Mouse (Mus musculus) granulocyte monocyte progenitor cell, adult 5-6 weeks (primary cell): Measurements from ENCODE around the gene Abcg4. TPM values are rescaled to one million over a fixed set of nuclear protein-coding genes. Genes with fewer than 3 reads are reported as not detected.

Experiments
- ATAC-seq: replicated peaks from 2 replicates; pipeline ENCODE4 v1.8.0; 2016; ENCODE audit warnings: mild to moderate bottlenecking, moderate TSS enrichment, inconsistent platforms; ENCODE audit not compliant: poor library complexity, severe bottlenecking
- total RNA-seq, 2 experiments: library from RNA; stranded (forward) in 1 of 2; stranded (reverse) in 1 of 2; fragments of 200-712, 200-1000 nt in 1 of 2; fragments of >200 nt in 1 of 2; fragmentation: Nextera tagmentation in 1 of 2; gene quantifications; 2 replicates each; pipeline ENCODE4 v1.2.3; 2014 to 2017

The Abcg4 gene
- total RNA-seq, 2 experiments from 2014 or later = 0.21 TPM; not detected in 1

DNA sequence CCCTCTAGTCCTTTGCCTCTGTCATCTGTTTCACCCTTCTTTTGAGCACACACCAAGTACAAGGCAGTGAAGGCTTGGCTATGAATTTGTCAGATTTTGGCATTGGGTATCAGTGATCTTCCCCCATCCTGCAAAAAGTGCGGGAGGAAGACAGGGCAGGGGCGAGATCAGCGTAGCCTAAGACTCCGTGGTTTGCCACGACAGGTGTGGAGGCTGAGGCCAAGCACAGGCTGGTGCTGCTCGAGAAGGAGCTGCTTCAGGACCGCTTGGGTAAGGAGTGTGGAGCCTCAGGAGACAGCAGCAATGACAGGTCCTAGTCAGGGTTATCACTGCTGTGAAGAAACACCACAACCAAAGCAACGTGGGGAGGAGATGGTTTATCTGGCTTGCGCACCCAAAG is 47.0 kb downstream of the Abcg4 start:
- no peak for ATAC-seq

DNA sequence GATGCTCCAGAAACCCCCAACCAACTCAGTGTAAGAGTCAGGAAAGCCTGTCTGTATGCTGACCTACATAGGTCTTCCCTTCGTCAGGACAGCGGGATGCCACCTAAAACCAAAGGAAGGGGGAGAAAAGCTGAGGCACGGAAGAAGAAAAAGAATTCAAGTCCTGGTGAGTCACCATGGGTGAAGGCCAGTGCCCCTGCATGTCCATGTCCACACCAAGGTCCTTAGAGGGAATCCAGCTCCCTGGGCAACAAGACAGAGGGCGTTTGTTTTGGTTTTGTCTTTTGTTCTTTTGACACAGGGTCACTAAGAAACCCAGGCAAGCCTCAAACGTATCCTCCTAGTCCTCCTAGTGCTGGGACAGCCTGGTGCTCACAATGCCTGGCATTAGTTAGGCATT is 47.5 kb downstream of the Abcg4 start:
- no peak for ATAC-seq

DNA sequence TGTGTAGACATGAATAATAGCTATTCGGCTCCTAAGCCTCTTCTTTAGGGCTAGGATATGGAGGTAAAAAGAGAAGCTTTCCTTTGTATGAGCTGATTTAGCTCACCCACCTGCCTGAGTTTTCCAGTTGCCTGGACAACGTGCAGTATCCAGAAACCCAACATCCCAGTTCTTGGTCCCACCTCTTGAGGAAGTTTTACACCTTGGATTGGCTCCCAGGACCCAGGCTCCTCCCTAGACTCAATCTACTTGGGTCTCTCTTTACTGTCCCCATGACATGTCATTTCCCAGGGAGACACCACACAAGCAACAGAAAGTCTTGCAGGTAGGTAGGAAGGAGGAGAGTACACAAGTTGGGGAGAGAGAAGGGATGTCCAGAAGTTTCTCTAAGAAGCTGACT is 48.0 kb downstream of the Abcg4 start, which contains the start of gene Ccdc153:
Gene Ccdc153 (plus strand): TSS at position 278 of the 400 bp plus-strand sequence.
- no peak for ATAC-seq

DNA sequence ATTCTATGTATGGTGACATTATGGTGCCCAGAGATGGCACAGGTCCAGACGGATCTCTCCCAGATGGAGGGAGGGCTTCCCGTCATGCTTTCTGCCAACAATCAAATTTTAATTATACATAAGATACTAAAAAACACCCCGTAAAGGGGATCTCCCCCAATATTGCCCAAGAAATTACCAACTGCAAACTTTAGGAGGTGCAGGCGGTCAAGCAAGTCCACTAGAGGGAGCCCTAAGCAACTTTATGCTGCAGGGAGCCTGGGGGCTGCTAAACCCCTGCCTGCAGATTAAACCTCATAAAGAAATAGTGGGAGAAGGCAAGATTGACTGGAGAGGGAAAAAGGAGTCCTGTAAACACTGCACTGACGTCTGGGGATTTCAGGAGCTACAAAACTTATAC is 49.0 kb downstream of the Abcg4 start:
- peak; percentile 63 for ATAC-seq

DNA sequence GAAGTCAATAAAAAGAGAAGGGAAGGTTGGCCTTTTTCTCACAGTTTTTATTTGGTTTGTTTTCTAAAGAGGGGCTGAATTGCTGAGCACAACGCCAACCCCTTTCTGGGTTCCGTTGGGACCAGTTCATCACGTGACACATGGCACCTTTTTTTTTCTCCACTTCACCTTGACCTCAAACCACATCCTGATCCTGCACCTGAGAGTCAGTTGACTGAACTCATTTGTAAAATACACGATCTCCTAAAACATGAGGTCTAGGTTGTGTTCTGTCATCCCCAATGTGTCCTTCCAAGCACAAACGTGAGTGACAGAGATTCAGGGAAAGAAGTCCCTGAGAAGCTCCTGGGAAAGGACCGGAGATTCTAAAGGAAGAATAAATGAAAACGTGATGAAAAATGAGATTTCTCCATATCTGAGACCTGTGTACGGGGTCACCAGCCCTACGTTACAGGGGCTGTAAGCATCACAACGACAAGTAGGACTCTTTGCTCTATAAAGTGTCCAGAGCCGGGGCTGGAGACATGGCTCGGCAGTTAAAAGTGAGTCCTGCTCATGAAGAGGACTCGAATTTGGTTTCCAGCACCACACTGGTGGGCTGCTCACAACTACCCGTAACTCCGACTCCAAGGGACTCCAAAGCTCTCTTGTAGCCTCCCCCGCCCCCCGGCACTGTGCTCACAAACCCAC is 49.8 kb downstream of the Abcg4 start:
- no peak for ATAC-seq

DNA sequence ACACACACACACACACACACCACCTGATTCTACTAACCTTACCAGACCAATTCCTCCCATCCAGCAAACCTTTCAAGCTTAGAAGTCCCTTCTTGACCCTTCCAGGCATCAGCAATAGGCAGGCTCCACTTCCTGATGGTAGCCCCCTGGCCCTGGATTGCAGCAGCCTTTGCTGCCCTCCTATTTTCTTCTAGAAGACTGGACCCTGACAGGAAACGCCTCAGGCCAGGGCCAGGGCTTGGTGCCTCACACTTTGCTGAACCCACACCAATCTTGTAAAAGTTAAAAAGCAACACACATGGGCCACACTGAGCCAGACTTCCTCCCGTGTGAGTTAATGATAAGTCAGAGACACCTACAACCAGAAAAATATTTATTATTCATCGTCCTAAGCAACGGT is 51.3 kb downstream of the Abcg4 start:
- no peak for ATAC-seq

DNA sequence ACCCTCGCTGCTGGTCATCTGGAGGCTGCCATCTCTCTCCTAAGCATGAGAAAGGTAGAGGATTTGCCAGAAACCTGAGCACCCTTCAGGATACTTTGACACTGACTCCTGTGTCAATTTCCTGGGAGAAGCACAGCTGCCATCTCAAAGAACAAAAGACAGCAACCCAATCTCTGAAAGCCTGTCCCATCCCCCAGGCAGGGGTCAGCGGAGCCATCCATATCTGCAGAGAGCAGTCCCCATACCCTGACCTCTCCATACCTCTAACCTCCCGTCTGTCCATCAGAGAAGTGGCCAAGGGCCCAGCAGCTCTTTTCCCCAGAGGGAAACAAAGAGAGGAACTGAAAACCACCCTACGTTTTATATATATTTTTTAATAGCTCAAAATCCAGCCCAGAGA is 51.8 kb downstream of the Abcg4 start:
- ATAC-seq = no peak

DNA sequence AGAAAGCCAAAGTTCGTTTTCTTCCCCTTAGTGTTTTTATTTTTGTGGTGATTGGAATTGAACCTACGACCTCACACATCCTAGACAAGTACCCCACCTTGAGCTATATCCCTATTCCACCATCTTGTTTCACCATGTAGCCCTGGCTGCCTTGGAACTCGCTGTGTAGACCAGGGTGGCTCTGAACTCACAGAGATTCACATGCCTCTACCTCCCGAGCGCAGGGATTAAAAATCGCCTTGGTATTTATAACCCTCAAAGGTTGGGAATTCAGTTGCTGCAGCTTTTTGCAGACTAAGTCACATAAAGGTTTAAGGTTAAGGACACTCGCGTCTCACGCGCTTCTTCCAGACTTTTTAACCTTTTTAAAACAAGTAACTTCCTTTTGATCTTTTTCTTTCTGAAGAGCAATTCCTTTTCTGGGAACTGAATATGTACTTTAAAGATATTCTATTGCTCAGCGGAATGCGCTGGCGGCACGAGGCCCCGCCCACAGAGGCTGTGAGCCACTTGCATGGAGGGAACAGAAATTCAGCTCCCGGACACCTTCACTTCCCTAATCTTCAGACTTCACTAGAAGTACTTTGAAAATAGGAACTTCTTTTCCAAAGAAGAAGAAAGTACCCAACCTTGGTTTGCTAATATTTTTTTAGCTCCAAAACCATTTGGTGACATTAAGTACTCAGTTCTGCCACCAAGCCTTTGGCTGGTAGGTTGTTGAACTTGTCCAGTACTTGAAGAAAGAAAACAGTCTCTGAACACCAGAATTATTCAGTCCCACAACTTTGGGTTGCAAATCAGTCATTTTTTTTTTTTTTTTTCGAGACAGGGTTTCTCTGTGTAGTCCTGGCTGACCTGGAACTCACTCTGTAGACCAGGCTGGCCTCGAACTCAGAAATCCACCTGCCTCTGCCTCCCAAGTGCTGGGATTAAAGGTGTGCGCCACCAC is 53.7 kb downstream of the Abcg4 start:
- peak; percentile 55 for ATAC-seq

DNA sequence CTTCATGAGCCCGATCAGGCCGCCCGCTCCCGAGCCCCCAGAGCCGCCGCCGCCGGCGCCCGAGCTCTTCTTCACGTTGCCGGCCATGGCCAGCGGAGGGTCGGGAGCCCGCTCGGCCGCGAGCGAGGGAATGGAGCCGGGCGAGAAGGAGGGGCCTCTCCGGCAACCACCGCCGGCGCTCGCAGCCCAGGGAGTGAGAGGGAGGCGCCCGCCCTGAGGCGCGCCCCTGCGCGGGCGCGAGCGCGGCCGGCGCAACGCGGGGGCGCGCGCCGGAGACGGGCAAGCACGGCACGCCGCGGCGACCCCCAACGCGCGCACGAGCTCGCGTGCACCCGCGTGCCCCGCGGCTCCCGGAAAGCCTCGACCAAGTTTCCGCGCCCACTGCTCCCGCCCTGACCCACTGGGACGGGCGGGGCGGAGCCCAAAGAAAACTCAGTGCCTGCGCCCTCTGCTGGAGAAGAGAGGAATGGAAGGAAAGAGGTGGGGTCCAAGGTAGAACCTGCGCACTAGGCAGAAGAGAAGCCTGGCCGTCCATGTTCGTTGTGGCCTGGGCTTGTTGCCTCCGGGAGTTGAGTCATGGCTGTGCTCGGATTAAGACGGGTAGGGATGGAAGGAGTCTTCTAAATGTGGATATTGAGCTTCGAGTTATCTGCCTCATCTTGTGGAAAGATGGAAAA is 54.5 kb downstream of the Abcg4 start, which contains the start of gene Cbl:
Gene Cbl (minus strand): TSS at position 248 of the 677 bp plus-strand sequence.
- ATAC-seq = peak; percentile 74

DNA sequence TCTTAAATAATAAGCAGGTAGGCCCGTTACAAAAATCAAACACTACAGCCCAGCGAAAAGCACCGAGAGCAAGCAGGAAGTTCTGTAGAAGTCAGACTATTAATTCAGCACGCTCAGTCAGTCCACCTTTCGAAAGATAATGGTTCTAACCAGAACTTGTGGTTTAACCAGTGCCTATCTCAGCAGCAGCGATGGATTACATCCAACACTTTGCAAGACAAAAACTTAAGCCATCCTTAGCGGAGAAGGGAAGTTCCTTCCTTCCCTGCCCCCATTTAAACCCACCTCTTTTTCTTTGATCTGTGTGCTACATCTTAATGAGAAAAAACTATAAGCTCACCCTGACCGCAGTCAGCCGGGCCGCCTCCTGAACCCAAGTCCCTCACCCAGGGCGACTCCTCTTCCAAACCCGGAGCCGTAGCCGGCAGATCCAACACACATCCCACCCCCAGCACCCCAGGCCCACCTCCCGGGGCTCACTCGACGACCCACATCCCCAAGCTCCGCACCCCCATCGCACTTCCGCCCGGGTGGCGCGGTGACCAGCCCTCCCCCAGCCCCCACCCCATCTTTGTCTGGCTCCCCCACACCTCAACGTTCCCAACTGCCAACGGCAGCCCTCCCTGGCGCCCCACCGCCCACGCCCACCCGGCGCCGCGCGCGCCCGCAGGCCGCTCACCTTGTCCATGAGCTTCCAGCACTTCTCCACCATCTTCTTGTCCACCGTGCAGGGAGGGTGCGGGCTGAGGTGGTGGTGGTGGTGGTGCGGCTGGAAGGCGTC is 55.2 kb downstream of the Abcg4 start:
- ATAC-seq = peak; percentile 6

DNA sequence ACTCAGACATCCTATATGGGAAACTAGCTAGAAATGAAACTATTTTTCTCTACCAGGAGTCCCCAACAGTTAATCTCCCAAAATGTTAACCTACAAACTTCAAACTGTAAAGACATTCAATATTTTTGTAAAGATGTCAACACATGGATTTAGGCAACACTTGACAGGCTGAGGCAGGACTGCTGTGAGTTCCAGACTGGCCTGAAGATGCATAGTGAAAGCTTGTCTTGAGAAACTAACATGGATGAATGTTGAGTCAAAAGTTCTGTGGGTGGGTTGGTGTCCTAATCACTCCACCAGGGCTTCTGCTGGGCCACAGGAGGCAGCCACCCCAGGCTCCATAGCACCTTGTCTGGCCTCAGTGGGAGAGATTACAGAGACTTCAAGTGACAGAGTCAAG is 56.8 kb downstream of the Abcg4 start:
- peak; percentile 14; the same call in 1 of the 2 replicates for ATAC-seq

DNA sequence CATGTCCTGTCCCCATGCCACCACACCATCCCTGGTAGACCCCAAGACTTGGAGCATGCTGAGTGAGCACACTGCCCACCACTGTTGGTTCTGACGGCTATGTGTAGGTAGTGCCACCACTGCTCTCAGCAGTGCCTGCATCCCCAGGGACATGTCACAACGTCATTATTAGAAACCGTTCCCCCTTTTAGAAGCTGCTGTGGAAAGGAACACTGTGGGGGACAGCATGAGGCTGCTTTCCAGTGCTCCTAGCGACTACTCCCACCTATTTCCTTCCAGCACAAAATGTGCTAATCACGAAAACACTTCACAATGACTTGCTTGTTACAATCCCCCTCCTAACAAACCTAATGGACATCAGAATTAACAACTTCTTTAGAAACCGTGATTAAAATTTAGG is 62.4 kb downstream of the Abcg4 start:
- peak; percentile 52 for ATAC-seq

Other genes starting within 250 kb of the Abcg4 start
- gene Thy1, start 245.2 kb downstream of the Abcg4 start, total RNA-seq (2014; fragmentation: Nextera tagmentation) = 3.3 TPM in 1 of 2 replicates, not detected in the other
- gene Thy1, start 245.2 kb downstream of the Abcg4 start, total RNA-seq (2017) = not detected in 2 replicates
- 3.6 and 12.0 TPM in 2 replicates for gene Usp2, start 221.6 kb downstream of the Abcg4 start, total RNA-seq (2014; fragmentation: Nextera tagmentation)
- 1.2 and 3.1 TPM in 2 replicates for gene Usp2, start 221.6 kb downstream of the Abcg4 start, total RNA-seq (2017)
- gene Mfrp, start 186.9 kb downstream of the Abcg4 start, total RNA-seq (2014; fragmentation: Nextera tagmentation) = not detected in 2 replicates
- 0.15 TPM in 1 of 2 replicates, not detected in the other for gene Mfrp, start 186.9 kb downstream of the Abcg4 start, total RNA-seq (2017)
- not detected in 2 replicates for gene C1qtnf5, start 181.4 kb downstream of the Abcg4 start, total RNA-seq (2014; fragmentation: Nextera tagmentation)
- gene C1qtnf5, start 181.4 kb downstream of the Abcg4 start, total RNA-seq (2017) = not detected in 2 replicates
- not detected in 2 replicates for gene Gm49380, start 175.1 kb downstream of the Abcg4 start, total RNA-seq (2014; fragmentation: Nextera tagmentation)
- not detected in 2 replicates for gene Gm49380, start 175.1 kb downstream of the Abcg4 start, total RNA-seq (2017)
- gene Rnf26, start 175.1 kb downstream of the Abcg4 start, total RNA-seq (2014; fragmentation: Nextera tagmentation) = 44.9 and 55.6 TPM in 2 replicates
- 17.8 and 19.3 TPM in 2 replicates for gene Rnf26, start 175.1 kb downstream of the Abcg4 start, total RNA-seq (2017)
- gene Mcam, start 154.1 kb downstream of the Abcg4 start, total RNA-seq (2014; fragmentation: Nextera tagmentation) = not detected in 2 replicates
- 0.47 and 1.7 TPM in 2 replicates for gene Mcam, start 154.1 kb downstream of the Abcg4 start, total RNA-seq (2017)
- 89.7 and 108 TPM in 2 replicates for gene Cbl, start 54.6 kb downstream of the Abcg4 start, total RNA-seq (2014; fragmentation: Nextera tagmentation)
- 40.3 and 42.9 TPM in 2 replicates for gene Cbl, start 54.6 kb downstream of the Abcg4 start, total RNA-seq (2017)
- not detected in 2 replicates for gene Ccdc153, start 47.9 kb downstream of the Abcg4 start, total RNA-seq (2014; fragmentation: Nextera tagmentation)
- not detected in 2 replicates for gene Ccdc153, start 47.9 kb downstream of the Abcg4 start, total RNA-seq (2017)
- not detected in 2 replicates for gene Pdzd3, start 37.1 kb downstream of the Abcg4 start, total RNA-seq (2014; fragmentation: Nextera tagmentation)
- 0.22 TPM in 1 of 2 replicates, not detected in the other for gene Pdzd3, start 37.1 kb downstream of the Abcg4 start, total RNA-seq (2017)
- gene Nlrx1, start 20.0 kb downstream of the Abcg4 start, total RNA-seq (2014; fragmentation: Nextera tagmentation) = 4.9 and 11.1 TPM in 2 replicates
- gene Nlrx1, start 20.0 kb downstream of the Abcg4 start, total RNA-seq (2017) = 7.3 and 8.4 TPM in 2 replicates
- gene Hinfp, start 17.1 kb upstream of the Abcg4 start, total RNA-seq (2014; fragmentation: Nextera tagmentation) = 12.7 TPM in 2 replicates
- gene Hinfp, start 17.1 kb upstream of the Abcg4 start, total RNA-seq (2017) = 11.6 and 12.2 TPM in 2 replicates
- 8.3 and 17.5 TPM in 2 replicates for gene C2cd2l, start 31.7 kb upstream of the Abcg4 start, total RNA-seq (2014; fragmentation: Nextera tagmentation)
- gene C2cd2l, start 31.7 kb upstream of the Abcg4 start, total RNA-seq (2017) = 4.2 and 5.9 TPM in 2 replicates
- 41.0 and 48.8 TPM in 2 replicates for gene Dpagt1, start 37.4 kb upstream of the Abcg4 start, total RNA-seq (2014; fragmentation: Nextera tagmentation)
- 18.2 and 26.4 TPM in 2 replicates for gene Dpagt1, start 37.4 kb upstream of the Abcg4 start, total RNA-seq (2017)
- gene H2afx, start 46.1 kb upstream of the Abcg4 start, total RNA-seq (2014; fragmentation: Nextera tagmentation) = 76.3 and 96.9 TPM in 2 replicates
- 298 and 423 TPM in 2 replicates for gene H2afx, start 46.1 kb upstream of the Abcg4 start, total RNA-seq (2017)
- 64.3 and 92.6 TPM in 2 replicates for gene Hmbs, start 55.6 kb upstream of the Abcg4 start, total RNA-seq (2014; fragmentation: Nextera tagmentation)
- gene Hmbs, start 55.6 kb upstream of the Abcg4 start, total RNA-seq (2017) = 32.2 and 47.4 TPM in 2 replicates
- 25.8 and 27.1 TPM in 2 replicates for gene Vps11, start 73.1 kb upstream of the Abcg4 start, total RNA-seq (2014; fragmentation: Nextera tagmentation)
- 21.1 and 21.5 TPM in 2 replicates for gene Vps11, start 73.1 kb upstream of the Abcg4 start, total RNA-seq (2017)
- 126 and 142 TPM in 2 replicates for gene Hyou1, start 90.9 kb upstream of the Abcg4 start, total RNA-seq (2014; fragmentation: Nextera tagmentation)
- gene Hyou1, start 90.9 kb upstream of the Abcg4 start, total RNA-seq (2017) = 187 and 212 TPM in 2 replicates
- gene Slc37a4, start 108.2 kb upstream of the Abcg4 start, total RNA-seq (2014; fragmentation: Nextera tagmentation) = 32.3 and 35.5 TPM in 2 replicates
- gene Slc37a4, start 108.2 kb upstream of the Abcg4 start, total RNA-seq (2017) = 33.5 and 34.2 TPM in 2 replicates
- 4,415 and 4,988 TPM in 2 replicates for gene Rps25, start 118.5 kb upstream of the Abcg4 start, total RNA-seq (2014; fragmentation: Nextera tagmentation)
- 2,316 and 2,478 TPM in 2 replicates for gene Rps25, start 118.5 kb upstream of the Abcg4 start, total RNA-seq (2017)
- gene Trappc4, start 119.0 kb upstream of the Abcg4 start, total RNA-seq (2014; fragmentation: Nextera tagmentation) = 52.2 and 78.5 TPM in 2 replicates
- gene Trappc4, start 119.0 kb upstream of the Abcg4 start, total RNA-seq (2017) = 37.7 and 39.6 TPM in 2 replicates
- gene Ccdc84, start 130.0 kb upstream of the Abcg4 start, total RNA-seq (2014; fragmentation: Nextera tagmentation) = 22.4 and 46.8 TPM in 2 replicates
- 22.5 and 45.1 TPM in 2 replicates for gene Ccdc84, start 130.0 kb upstream of the Abcg4 start, total RNA-seq (2017)
- gene Foxr1, start 152.5 kb upstream of the Abcg4 start, total RNA-seq (2014; fragmentation: Nextera tagmentation) = not detected in 2 replicates
- not detected in 2 replicates for gene Foxr1, start 152.5 kb upstream of the Abcg4 start, total RNA-seq (2017)
- gene Upk2, start 166.4 kb upstream of the Abcg4 start, total RNA-seq (2014; fragmentation: Nextera tagmentation) = not detected in 2 replicates
- gene Upk2, start 166.4 kb upstream of the Abcg4 start, total RNA-seq (2017) = not detected in 2 replicates
- gene Bcl9l, start 194.2 kb upstream of the Abcg4 start, total RNA-seq (2014; fragmentation: Nextera tagmentation) = 8.7 and 13.0 TPM in 2 replicates
- 1.6 and 2.6 TPM in 2 replicates for gene Bcl9l, start 194.2 kb upstream of the Abcg4 start, total RNA-seq (2017)